Mouse (Mus musculus) lung, postnatal 14 days (tissue): Measurements from ENCODE around the gene Celf2.

ENCODE experiments used
- DNase-seq: peaks from one replicate; pipeline ENCODE4 v3.0.0; 2021

The Celf2 gene

DNA sequence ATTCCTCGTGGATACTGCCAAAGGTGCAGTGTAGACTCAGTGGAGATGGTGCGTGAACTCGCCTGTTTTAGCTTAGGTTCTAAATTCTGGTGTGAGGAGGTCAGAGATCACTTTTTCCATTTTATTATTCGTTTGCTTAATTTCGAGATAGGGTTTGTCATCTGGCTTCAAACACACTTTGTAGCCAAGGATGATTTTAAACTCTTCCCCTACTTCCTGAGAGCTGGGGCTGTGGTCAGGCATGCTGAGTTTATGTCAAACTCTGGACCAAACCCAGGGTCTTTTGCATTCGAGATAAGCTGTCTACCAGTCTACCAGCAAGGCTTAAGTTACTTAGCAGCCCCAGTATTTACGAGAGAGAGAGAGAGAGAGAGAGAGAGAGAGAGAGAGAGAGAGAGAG is 429.3 kb downstream of the Celf2 start:
- no peak for DNase-seq

DNA sequence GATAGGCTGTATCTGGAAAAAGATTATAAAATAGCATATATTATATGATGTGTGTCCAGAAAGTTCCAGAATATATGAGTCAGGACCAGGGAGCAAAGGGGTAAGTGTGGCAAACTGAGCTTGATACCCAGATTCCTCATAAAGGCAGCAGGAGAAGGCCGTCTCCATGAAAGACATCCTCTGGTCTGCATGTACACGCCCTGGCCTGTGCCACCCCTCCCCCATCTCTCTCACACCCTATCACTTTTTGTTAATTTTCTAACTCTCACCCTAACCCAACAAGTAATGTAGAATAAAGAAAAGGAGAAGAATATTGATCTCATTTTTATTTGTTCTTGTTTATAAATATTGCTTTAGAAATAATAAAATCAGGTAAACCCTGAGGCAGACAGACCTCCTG is 430.0 kb downstream of the Celf2 start:
- no peak for DNase-seq

DNA sequence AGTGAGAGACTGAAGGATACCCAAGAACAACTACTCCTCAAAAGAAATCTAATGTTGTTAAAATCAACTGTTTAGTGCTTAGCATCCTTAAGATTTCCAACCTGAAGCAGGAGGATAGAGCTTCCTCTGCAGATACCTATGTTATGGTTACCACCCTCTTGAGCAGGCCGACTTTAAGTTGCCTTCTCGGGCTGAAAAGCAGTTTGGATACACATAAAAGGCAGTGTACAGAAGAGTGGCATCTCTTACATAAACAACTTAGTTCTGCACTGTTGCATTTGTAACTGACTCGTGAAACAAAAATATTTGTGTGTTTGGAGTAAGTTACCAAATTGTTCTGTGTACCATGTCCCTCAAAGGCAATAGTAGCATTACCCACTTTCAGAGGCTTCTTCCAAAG is 435.6 kb downstream of the Celf2 start:
- DNase-seq, result no peak

GRCm38 (mm10) chr2:7072344-7073265 is 436.8 kb downstream of the Celf2 start:
- no peak for DNase-seq

DNA sequence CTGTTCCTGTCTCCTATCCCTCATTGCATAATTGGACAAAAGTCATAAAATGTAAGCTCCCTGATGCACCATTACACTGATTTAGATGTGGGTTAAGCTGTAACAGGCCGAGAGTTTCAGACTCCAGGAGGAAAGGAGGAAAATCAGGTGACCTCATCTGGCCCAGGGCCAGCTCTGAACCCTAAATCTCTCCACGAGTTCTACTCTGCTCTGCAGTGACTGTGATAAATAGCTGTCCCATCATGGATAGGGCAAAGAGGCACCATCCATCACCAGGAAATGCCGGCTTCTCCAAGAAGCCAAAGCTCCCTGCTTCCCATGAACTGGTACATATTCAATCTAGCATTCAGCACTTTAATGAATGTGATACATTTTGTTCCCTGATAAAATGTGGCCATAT is 439.9 kb downstream of the Celf2 start:
- DNase-seq, result no peak

DNA sequence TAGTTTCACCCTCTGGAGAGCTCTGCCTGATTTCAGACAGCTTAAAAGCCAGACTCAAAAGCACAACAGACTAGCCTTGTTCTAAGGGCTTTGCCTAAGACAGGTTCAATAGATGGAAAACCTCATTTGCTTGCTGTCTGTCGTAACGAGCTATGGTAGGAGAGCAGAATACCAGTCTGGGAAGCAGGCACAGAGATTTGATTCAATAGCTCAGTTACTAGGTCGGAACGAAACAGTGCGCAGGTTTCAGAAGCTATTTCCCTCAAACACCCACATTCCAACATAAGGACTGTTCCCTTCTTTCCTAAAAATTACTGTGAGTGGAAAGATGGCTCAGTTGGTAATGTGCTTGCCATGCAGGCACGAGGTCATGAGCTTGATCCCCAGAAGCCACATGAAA is 441.1 kb downstream of the Celf2 start:
- no peak for DNase-seq

- peak; percentile 46 for DNase-seq
Observed at GRCm38 (mm10) chr2:7063574-7064192, 445.7 kb downstream of the Celf2 start.

- DNase-seq, result peak; percentile 51
Observed at GRCm38 (mm10) chr2:7060490-7061105, 448.8 kb downstream of the Celf2 start.

DNA sequence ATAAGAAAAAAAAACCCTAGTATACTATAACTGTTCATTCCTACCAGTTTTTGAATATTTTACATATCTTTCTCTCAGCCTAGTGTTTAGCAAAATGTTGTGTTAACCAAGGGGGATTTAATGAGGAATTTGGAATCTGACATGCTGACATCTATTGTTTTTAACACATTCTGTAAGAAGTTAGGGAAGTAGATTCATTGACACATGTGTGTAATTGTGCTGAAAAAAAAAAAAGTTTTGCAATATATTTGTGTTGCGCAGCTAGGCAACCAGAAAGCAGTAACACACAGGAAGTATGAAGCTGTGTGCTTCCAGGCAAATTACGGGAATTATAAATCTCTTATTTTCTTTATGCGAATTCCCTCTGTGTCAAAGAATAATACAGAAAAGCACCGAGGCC is 453.0 kb downstream of the Celf2 start:
- DNase-seq, result no peak

- DNase-seq, result peak; percentile 41
Observed at GRCm38 (mm10) chr2:7055958-7056357, 453.4 kb downstream of the Celf2 start.

DNA sequence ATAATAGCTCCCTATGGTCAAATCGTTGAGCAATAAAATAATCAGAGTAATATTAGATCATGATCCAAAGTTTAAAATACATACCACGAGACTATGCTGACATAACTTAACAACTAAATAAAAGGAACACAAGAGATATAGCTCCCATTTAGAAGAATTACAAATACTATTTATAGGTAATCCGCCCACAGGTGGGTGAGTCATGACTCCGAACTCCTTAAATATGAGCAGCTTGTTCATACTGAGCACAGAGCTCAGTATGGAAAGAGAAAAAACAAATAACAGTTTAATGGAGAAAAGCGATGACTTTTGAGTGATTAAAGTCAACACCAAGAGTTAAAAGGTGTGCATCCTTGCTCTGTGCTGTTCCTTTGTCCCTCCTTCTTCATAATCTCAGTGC is 458.3 kb downstream of the Celf2 start:
- DNase-seq, result no peak

GRCm38 (mm10) chr2:7046155-7046554 is 463.2 kb downstream of the Celf2 start:
- DNase-seq, result no peak

DNA sequence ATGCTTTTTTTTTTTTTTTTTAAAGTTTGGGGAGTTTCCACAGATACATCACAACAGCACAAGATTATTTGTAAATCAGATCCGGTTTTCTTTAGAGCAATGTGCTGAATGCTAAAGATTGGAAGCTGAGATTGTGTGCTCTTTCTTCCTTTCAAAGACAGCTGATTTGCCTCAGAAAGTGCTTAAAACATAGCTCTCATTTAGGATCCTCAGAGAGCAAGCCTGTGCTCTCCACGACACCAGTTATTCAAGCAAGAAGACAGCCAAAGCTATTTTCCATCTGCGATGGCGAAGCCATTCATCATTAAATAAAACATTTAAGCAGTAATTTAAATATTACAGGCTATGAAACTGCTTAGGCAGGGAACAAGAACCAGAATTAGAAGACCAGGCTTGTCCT is 463.8 kb downstream of the Celf2 start:
- no peak for DNase-seq

- no peak for DNase-seq
Observed at GRCm38 (mm10) chr2:7043770-7044459, 465.4 kb downstream of the Celf2 start.

GRCm38 (mm10) chr2:7040940-7041339 is 468.4 kb downstream of the Celf2 start:
- DNase-seq, result no peak

DNA sequence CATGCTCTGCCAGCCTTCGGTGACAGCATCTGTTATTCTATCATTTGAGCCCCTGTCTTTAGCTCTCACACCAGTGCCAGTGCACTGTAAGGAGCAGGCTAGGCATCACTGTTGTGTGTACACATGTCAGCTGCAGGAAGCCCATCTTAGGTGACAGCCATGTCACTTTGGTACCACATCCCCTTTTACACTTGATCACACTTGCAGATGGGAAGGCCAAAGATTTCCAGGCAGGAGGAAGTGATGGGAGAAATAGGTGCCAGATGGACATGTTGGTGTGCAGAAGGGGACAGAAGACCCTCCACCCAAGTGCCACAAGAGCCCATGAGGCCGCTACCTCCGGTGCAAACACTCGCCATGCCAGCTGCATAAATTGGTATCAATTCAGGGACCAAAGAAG is 470.4 kb downstream of the Celf2 start:
- DNase-seq, result no peak

DNA sequence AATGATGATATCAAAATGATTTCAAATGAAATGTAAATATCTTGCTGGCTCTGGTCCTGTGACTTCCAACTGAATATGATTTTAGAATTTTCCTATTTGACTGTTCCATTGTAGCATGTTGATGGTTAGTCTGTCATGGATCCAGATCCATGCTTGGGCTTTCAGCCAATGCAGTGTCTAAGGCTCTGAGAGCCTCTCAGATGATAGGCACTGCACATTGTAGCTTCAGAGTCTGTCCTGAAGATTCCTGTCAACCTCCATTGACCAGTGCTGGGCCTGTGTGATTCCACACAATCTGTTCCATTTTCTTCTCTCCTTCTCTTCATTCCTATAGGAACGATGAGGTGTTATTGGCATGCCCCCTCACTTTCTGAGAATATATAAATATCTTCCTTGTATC is 478.0 kb downstream of the Celf2 start:
- peak; percentile 22 for DNase-seq

- DNase-seq, result no peak
Observed at GRCm38 (mm10) chr2:7026737-7027136, 482.6 kb downstream of the Celf2 start.

GRCm38 (mm10) chr2:7025594-7025993 is 483.8 kb downstream of the Celf2 start:
- DNase-seq, result peak; percentile 43

DNA sequence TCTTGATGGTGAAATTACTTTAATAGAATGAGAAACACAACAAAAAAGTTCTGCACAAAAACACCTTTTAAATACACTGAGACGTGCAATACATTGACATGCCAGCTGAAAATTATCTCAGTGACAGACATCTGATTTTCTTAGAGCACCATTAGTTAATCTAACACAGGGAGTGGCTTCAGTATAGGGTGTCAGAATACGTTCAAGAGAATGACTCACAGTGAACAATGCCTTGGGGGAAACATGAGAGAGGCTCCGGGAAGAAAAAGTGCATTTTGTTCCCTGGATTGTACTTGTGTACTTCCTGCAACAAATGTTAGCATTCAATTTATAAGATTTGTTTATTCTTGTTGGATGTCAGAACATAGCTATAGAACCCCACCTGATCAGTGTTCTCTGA is 487.2 kb downstream of the Celf2 start:
- DNase-seq, result no peak

- no peak for DNase-seq
Observed at GRCm38 (mm10) chr2:7017384-7018113, 491.8 kb downstream of the Celf2 start.

DNA sequence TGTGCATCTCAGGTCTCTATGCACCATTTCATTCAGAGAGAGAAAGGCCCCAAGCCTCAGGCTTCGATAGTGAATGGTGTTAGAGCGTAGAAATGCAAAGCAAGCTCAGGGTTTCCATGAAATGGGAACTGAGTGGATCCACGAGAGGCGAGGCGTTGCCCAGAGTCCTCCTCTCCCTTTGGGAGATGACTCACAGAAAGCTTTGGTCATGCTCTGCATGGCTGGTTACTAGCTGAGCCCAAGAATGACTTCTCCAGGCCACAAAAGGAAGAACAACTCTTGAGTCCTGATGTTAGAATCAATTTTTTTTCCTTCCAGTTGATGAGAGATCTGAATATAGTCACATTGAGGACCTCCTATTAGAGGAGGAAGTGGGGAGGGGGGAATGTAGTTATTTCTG is 496.2 kb downstream of the Celf2 start:
- no peak for DNase-seq

GRCm38 (mm10) chr2:7006816-7007215 is 502.5 kb downstream of the Celf2 start:
- no peak for DNase-seq
